Mouse (Mus musculus): ENCODE data around the gene Alad. TPM values are rescaled to one million over a fixed set of nuclear protein-coding genes. Genes with fewer than 3 reads are reported as not detected.

Gene Alad
- polyA plus RNA-seq, 1 experiment = 194 TPM

DNA sequence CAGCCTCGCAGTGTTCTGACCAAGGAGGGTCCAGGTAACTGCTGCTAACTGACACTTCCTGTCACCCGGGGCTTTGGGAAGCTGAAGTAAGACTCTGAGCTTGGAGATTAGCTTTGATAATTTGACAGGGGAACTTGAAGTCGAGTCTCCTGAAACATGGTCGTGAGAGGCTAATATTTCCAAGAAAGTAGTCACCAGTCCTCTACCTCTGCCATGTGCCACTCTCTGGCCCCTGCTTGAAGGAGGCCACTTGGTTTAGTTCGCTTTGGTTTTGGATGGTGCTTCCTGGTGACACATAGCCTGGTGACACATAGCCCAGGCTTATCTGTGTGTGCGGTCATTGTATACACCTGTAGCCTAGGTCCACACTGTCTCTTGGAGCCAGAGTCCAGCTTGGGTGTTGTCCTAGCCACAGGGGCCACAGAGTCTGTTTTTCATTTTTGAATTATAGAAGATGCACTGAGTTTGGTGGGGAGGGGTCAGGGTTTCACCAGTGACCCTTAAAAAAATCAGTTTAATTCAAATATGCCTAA is 40.1 kb upstream of the Alad start, which contains the start of gene Rgs3:
TSS of gene Rgs3 (plus strand) at position 51 of the 533 bp plus-strand sequence.
- Histone ChIP-seq H3K36me3 (ENCODE audit: control insufficient read depth, insufficient read depth, low read length) (no peaks in the 10 kb centered on the region), H3K27ac (ENCODE audit: insufficient read depth, low read depth, low read length) (no peak within 1 kb of the TSS), H3K4me1 (ENCODE audit: control insufficient read depth, insufficient read depth, low read length) (no peaks in the 10 kb centered on the region), H3K4me3 (ENCODE audit: insufficient read depth, low read depth, low read length) (no peak within 1 kb of the TSS), H3K27me3 (replicated peaks; ENCODE audit: control insufficient read depth, insufficient read depth, low read length) (no peaks in the 10 kb centered on the region)
- DNase-seq = no peak
- TF ChIP-seq CTCF (conservative IDR thresholded peaks at IDR 0.05; ENCODE audit: insufficient read depth, insufficient read length, low read depth, low read length) (no peak), POLR2A (IDR thresholded peaks at IDR 0.05; ENCODE audit: low read depth, low read length) (no peak)
- WGBS = 53% methylated on average over 6 of the region's 6 CpGs

- Histone ChIP-seq H3K4me1 (ENCODE audit: control insufficient read depth, insufficient read depth, low read length) (no peaks in the 10 kb centered on the region), H3K27me3 (replicated peaks; ENCODE audit: control insufficient read depth, insufficient read depth, low read length) (no peaks in the 10 kb centered on the region), H3K4me3 (ENCODE audit: insufficient read depth, low read depth, low read length) (no peak overlapping the region), H3K36me3 (ENCODE audit: control insufficient read depth, insufficient read depth, low read length) (no peaks in the 10 kb centered on the region), H3K27ac (ENCODE audit: insufficient read depth, low read depth, low read length) (no peak overlapping the region)
- TF ChIP-seq POLR2A (IDR thresholded peaks at IDR 0.05; ENCODE audit: low read depth, low read length) (no peak), CTCF (conservative IDR thresholded peaks at IDR 0.05; ENCODE audit: insufficient read depth, insufficient read length, low read depth, low read length) (no peak)
- 46% methylated on average over 3 of the region's 3 CpGs for WGBS
- DNase-seq = no peak
These were observed 37.7 kb upstream of the Alad start for GRCm38 (mm10) chr4:62557436-62557835.

DNA sequence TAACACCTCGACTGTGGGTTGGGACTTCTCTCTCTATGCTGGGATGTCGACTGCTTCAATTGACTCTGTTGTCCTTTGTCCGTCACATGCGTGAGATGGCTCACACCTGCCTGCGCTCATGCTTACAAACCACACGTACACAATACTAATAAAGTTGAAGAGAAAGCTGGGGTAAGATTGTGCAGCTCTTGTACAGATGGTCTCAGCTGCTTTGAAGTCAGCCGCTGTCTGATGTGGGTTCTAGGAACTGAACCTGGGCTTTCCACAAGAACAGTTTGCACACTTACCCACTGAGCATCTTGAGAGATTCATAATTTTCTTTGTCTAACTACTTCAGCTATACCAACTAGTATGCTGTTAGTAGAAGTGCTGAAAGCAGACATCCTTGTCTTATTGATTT is 32.2 kb upstream of the Alad start:
- H3K27me3 ChIP-seq (replicated peaks; ENCODE audit: control insufficient read depth, insufficient read depth, low read length) = no peaks in the 10 kb centered on the region
- H3K36me3 ChIP-seq (ENCODE audit: control insufficient read depth, insufficient read depth, low read length) = no peaks in the 10 kb centered on the region
- H3K27ac ChIP-seq (ENCODE audit: insufficient read depth, low read depth, low read length) = no peak overlapping the region
- TF ChIP-seq POLR2A (IDR thresholded peaks at IDR 0.05; ENCODE audit: low read depth, low read length) = no peak
- no peak for TF ChIP-seq CTCF (conservative IDR thresholded peaks at IDR 0.05; ENCODE audit: insufficient read depth, insufficient read length, low read depth, low read length)
- DNase-seq = no peak
- H3K4me1 ChIP-seq (ENCODE audit: control insufficient read depth, insufficient read depth, low read length) = no peaks in the 10 kb centered on the region
- WGBS = 79% methylated on average over 7 of the region's 7 CpGs
- no peak overlapping the region for H3K4me3 ChIP-seq (ENCODE audit: insufficient read depth, low read depth, low read length)

DNA sequence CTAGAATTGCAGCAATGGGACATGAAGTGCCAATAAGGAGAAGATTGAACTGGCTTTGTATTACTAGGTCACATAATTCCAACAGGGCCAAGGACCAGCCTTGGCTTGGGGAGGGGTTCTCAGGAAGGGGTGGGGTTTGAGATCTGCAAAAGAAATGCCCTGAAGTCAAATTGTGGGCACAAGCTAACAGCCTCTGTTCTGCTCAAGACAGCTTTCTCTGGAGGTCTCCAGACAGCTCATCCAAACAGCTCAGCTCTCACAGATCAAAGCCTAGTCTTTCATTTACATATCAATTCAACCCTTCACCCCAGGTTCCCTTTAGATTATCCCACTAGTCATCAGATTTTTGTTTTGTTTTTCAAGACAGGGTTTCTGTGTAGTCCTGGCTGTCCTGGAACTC is 25.1 kb upstream of the Alad start:
- no peak for DNase-seq
- Histone ChIP-seq H3K4me3 (ENCODE audit: insufficient read depth, low read depth, low read length) (no peak overlapping the region), H3K36me3 (ENCODE audit: control insufficient read depth, insufficient read depth, low read length) (no peaks in the 10 kb centered on the region), H3K27me3 (replicated peaks; ENCODE audit: control insufficient read depth, insufficient read depth, low read length) (no peaks in the 10 kb centered on the region), H3K4me1 (ENCODE audit: control insufficient read depth, insufficient read depth, low read length) (no peaks in the 10 kb centered on the region), H3K27ac (ENCODE audit: insufficient read depth, low read depth, low read length) (no peak overlapping the region)
- no peak for TF ChIP-seq POLR2A (IDR thresholded peaks at IDR 0.05; ENCODE audit: low read depth, low read length)
- no peak for TF ChIP-seq CTCF (conservative IDR thresholded peaks at IDR 0.05; ENCODE audit: insufficient read depth, insufficient read length, low read depth, low read length)

GRCm38 (mm10) chr4:62543782-62544181 is 24.1 kb upstream of the Alad start:
- 92% methylated on average over 6 of the region's 6 CpGs for WGBS
- H3K27ac ChIP-seq (ENCODE audit: insufficient read depth, low read depth, low read length) = no peak overlapping the region
- no peaks in the 10 kb centered on the region for H3K36me3 ChIP-seq (ENCODE audit: control insufficient read depth, insufficient read depth, low read length)
- H3K4me1 ChIP-seq (ENCODE audit: control insufficient read depth, insufficient read depth, low read length) = no peaks in the 10 kb centered on the region
- H3K4me3 ChIP-seq (ENCODE audit: insufficient read depth, low read depth, low read length) = no peak overlapping the region
- TF ChIP-seq CTCF (conservative IDR thresholded peaks at IDR 0.05; ENCODE audit: insufficient read depth, insufficient read length, low read depth, low read length) = no peak
- TF ChIP-seq POLR2A (IDR thresholded peaks at IDR 0.05; ENCODE audit: low read depth, low read length) = no peak
- no peaks in the 10 kb centered on the region for H3K27me3 ChIP-seq (replicated peaks; ENCODE audit: control insufficient read depth, insufficient read depth, low read length)
- no peak for DNase-seq

GRCm38 (mm10) chr4:62541802-62542201 is 22.1 kb upstream of the Alad start:
- no peak for DNase-seq
- no peak overlapping the region for H3K4me3 ChIP-seq (ENCODE audit: insufficient read depth, low read depth, low read length)
- no peaks in the 10 kb centered on the region for H3K4me1 ChIP-seq (ENCODE audit: control insufficient read depth, insufficient read depth, low read length)
- no peak overlapping the region for H3K27ac ChIP-seq (ENCODE audit: insufficient read depth, low read depth, low read length)
- TF ChIP-seq CTCF (conservative IDR thresholded peaks at IDR 0.05; ENCODE audit: insufficient read depth, insufficient read length, low read depth, low read length) (no peak), POLR2A (IDR thresholded peaks at IDR 0.05; ENCODE audit: low read depth, low read length) (no peak)
- no peaks in the 10 kb centered on the region for H3K27me3 ChIP-seq (replicated peaks; ENCODE audit: control insufficient read depth, insufficient read depth, low read length)
- WGBS = 81% methylated on average over 3 of the region's 3 CpGs
- H3K36me3 ChIP-seq (ENCODE audit: control insufficient read depth, insufficient read depth, low read length) = no peaks in the 10 kb centered on the region

- Histone ChIP-seq H3K4me1 (ENCODE audit: control insufficient read depth, insufficient read depth, low read length) (no peaks in the 10 kb centered on the region; the same call in 1 of the 2 replicates), H3K27me3 (replicated peaks; ENCODE audit: control insufficient read depth, insufficient read depth, low read length) (no peaks in the 10 kb centered on the region), H3K4me3 (ENCODE audit: insufficient read depth, low read depth, low read length) (no peak overlapping the region), H3K36me3 (ENCODE audit: control insufficient read depth, insufficient read depth, low read length) (no peaks in the 10 kb centered on the region), H3K27ac (ENCODE audit: insufficient read depth, low read depth, low read length) (no peak overlapping the region)
- TF ChIP-seq POLR2A (IDR thresholded peaks at IDR 0.05; ENCODE audit: low read depth, low read length) = no peak
- no peak for TF ChIP-seq CTCF (conservative IDR thresholded peaks at IDR 0.05; ENCODE audit: insufficient read depth, insufficient read length, low read depth, low read length)
- DNase-seq = no peak
- 88% methylated on average over 6 of the region's 6 CpGs for WGBS
These were observed 14.0 kb upstream of the Alad start for GRCm38 (mm10) chr4:62533729-62534128.
